Mouse (Mus musculus): ENCODE measurements around the gene Gse1.

DNA sequence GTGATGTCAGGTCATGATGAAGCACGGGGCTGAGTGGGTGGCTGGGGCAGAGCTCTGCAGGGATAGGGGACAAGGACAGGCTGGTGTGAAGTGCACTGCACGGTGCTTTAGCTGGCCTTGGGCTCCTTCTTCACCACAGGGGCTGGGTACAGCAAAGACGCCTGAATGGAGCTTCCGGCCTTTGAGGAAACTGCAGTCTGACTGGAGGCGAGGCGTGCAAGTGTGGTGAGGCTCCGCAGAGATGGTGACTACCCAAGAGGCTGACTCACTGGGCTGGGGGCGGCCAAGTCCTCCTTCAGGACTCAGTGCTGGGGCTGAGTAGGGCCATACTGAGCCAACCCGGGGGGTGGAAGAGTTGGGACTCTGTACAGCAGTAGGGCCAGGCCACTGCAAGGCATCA, 22.3 kb upstream of the Gse1 start:
- no peak for TF ChIP-seq CTCF (IDR thresholded peaks at IDR 0.05; ENCODE audit: extremely low read depth, insufficient read length, insufficient replicate concordance, low read depth, low read length)
- no peak for TF ChIP-seq POLR2A (IDR thresholded peaks at IDR 0.05; ENCODE audit: low read depth, low read length)
